Mouse (Mus musculus) embryonic facial prominence, embryonic 11.5 days (tissue): Measurements from ENCODE around the gene Mpv17l. TPM values are rescaled to one million over a fixed set of nuclear protein-coding genes. Genes with fewer than 3 reads are reported as not detected.
"Not testable (repeated sequence)": the region's sequence is repeated elsewhere in the genome, so short reads cannot be mapped to it uniquely, and the experiment has no call there.

ENCODE experiments used
- ATAC-seq: fragments of 200-750 bp; cut with Nextera tagmentation; replicated peaks from 2 replicates; pipeline ENCODE4 v1.8.0; 2017; ENCODE audit warnings: low read depth; ENCODE audit not compliant: insufficient number of reproducible peaks, low FRiP score, low TSS enrichment
- DNase-seq: peaks from one replicate; pipeline ENCODE4 v3.0.0-alpha.2; 2015; ENCODE audit warnings: low spot score
- H3K27ac ChIP-seq: fragments of 300-500 bp; sonication (generic); replicated peaks from 2 replicates; pipeline ENCODE4 v1.5.1; 2014; ENCODE audit warnings: mild to moderate bottlenecking, low read depth, low read length, control low read depth
- H3K27me3 ChIP-seq: fragments of 300-500 bp; sonication (generic); 2 replicates; pipeline ENCODE4 v1.6.1; 2014; ENCODE audit warnings: mild to moderate bottlenecking, low read length, moderate library complexity, mixed read lengths; ENCODE audit not compliant: control insufficient read depth, insufficient read depth
- H3K36me3 ChIP-seq: fragments of 300-500 bp; sonication (generic); replicated peaks from 2 replicates; pipeline ENCODE4 v1.6.1; 2014; ENCODE audit warnings: low read depth, mild to moderate bottlenecking, low read length, moderate library complexity, mixed read lengths; ENCODE audit not compliant: control insufficient read depth, insufficient read depth
- H3K4me1 ChIP-seq: fragments of 300-500 bp; sonication (generic); 2 replicates; pipeline ENCODE4 v1.6.1; 2014; ENCODE audit warnings: low read length, mixed read lengths; ENCODE audit not compliant: control insufficient read depth, insufficient read depth
- H3K4me2 ChIP-seq: fragments of 300-500 bp; sonication (generic); 2 replicates; pipeline ENCODE4 v1.6.1; 2014; ENCODE audit warnings: low read depth, mild to moderate bottlenecking, control low read depth, low read length, moderate library complexity
- H3K4me3 ChIP-seq: fragments of 300-500 bp; sonication (generic); 2 replicates; pipeline ENCODE4 v1.5.1; 2014; ENCODE audit warnings: low read depth, low read length, control low read depth
- H3K9ac ChIP-seq: fragments of 300-500 bp; sonication (generic); replicated peaks from 2 replicates; pipeline ENCODE4 v1.6.1; 2014; ENCODE audit warnings: mild to moderate bottlenecking, control low read depth, low read length
- H3K9me3 ChIP-seq: fragments of 300-500 bp; sonication (generic); replicated peaks from 2 replicates; pipeline ENCODE4 v1.6.1; 2016; ENCODE audit warnings: mild to moderate bottlenecking, low read length, inconsistent platforms, mixed read lengths; ENCODE audit not compliant: control insufficient read depth
- WGBS: fragments of 180-500 bp; shearing (Covaris S2); extraction: QIAGEN DNeasy Blood & Tissue Kit; methylation state at CpG from one replicate; pipeline ENCODE4 v1.1.7; 2014; 5-methylcytosine and 5-hydroxymethylcytosine counted together
- polyA plus RNA-seq: library from polyadenylated mRNA; unstranded; fragments of >200 nt; fragmentation: Nextera tagmentation; extraction: Ambion mirVana; gene quantifications from 2 replicates; pipeline ENCODE4 v1.2.1, GENCODE M21; 2014

The Mpv17l gene
- polyA plus RNA-seq, 1 experiment from 2014 or later = 2.8 TPM

DNA sequence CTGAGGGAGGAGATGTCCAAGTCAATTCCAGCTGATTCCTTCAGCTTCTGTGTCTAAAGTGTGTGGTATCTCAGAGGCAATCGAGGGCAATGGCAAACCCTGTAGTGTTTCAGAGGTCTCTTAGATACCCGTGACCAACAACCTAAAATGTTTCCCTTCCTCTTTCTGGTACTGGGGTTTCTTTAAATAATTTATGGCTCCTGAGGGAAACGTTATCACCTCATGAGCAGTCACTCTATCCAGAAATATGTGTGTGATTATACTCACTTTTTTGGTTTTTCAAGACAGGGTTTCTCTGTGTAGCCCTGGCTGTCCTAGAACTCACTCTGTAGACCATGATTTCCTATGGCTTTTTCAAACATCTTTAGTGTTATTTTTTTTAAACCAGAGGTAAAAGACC, 4.3 kb downstream of the Mpv17l start:
- Histone ChIP-seq H3K4me2 (no peak overlapping the region), H3K9ac (no peak overlapping the region), H3K27ac (no peak overlapping the region), H3K4me3 (no peak overlapping the region), H3K27me3 (no peaks in the 10 kb centered on the region), H3K9me3 (no peaks in the 10 kb centered on the region), H3K4me1 (no peaks in the 10 kb centered on the region), H3K36me3 (no peaks in the 10 kb centered on the region)
- WGBS = 79% methylated on average over 3 of the region's 3 CpGs
- DNase-seq = no peak
- no peak for ATAC-seq

GRCm38 (mm10) chr16:13920093-13920492, 17.1 kb downstream of the Mpv17l start:
- Histone ChIP-seq H3K4me3 (no peak overlapping the region), H3K4me2 (no peak overlapping the region), H3K27ac (no peak overlapping the region), H3K9me3 (no peaks in the 10 kb centered on the region), H3K27me3 (no peaks in the 10 kb centered on the region), H3K4me1 (no peaks in the 10 kb centered on the region), H3K36me3 (no peaks in the 10 kb centered on the region), H3K9ac (no peak overlapping the region)
- ATAC-seq = no peak
- 93% methylated on average over 5 of the region's 5 CpGs for WGBS
- DNase-seq = no peak

DNA sequence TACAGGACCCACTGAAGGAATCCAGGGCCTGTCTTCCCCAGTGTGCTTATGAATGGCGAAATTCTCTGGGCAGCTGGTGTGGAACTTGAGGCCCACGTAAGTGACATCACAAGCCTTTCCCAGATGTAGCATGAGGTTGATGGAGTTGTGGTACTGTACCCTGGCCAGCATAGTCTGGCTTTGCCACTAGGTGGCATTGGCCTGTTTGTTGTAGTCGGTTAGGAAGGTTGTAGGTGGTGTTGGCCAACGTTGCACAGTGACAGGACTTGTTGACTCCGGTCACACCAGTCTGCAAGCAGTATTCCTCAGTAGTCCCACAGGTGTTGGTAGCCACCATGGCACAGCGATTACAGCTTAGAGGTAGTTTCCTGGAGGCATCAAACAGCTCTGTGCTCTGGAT, 18.1 kb downstream of the Mpv17l start:
- Histone ChIP-seq H3K27me3 (no peaks in the 10 kb centered on the region), H3K4me3 (no peak overlapping the region), H3K4me2 (no peak overlapping the region), H3K4me1 (no peaks in the 10 kb centered on the region), H3K9me3 (no peaks in the 10 kb centered on the region), H3K27ac (no peak overlapping the region), H3K36me3 (no peaks in the 10 kb centered on the region), H3K9ac (no peak overlapping the region)
- ATAC-seq (no peak), DNase-seq (no peak)
- 86% methylated on average over 6 of the region's 6 CpGs for WGBS

DNA sequence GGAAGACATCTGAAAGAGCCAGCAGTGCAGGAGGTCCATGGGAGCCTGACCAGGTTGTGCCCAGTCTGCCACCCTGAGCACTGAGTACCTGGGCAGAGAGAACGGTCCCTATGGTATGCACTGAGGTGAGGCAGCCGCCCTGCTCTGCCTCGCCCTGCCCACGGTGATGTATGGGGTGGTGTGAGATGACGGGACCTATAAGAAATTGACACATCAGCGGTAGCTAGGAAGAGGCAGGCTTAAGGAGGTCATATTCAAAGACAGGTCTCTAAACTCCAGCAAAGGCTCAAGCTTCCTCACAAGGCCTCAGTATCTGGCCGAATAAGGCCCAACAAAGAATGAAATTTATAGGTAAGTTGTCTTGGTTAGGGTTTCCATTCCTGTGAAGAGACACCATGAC, 18.8 kb downstream of the Mpv17l start:
- WGBS = 98% methylated on average over 7 of the region's 7 CpGs
- no peaks in the 10 kb centered on the region for H3K9me3 ChIP-seq
- H3K27me3 ChIP-seq = no peaks in the 10 kb centered on the region
- no peak overlapping the region for H3K4me2 ChIP-seq
- H3K9ac ChIP-seq = no peak overlapping the region
- ATAC-seq (no peak), DNase-seq (no peak)
- no peaks in the 10 kb centered on the region for H3K4me1 ChIP-seq
- no peaks in the 10 kb centered on the region for H3K36me3 ChIP-seq
- no peak overlapping the region for H3K4me3 ChIP-seq
- no peak overlapping the region for H3K27ac ChIP-seq

GRCm38 (mm10) chr16:13922499-13922898, 19.5 kb downstream of the Mpv17l start:
- not testable (repeated sequence) for H3K9ac ChIP-seq, DNase-seq, H3K4me3 ChIP-seq, H3K36me3 ChIP-seq, ATAC-seq, H3K27me3 ChIP-seq, H3K4me2 ChIP-seq, H3K4me1 ChIP-seq, H3K27ac ChIP-seq, H3K9me3 ChIP-seq
- WGBS = 88% methylated on average over 3 of the region's 3 CpGs

DNA sequence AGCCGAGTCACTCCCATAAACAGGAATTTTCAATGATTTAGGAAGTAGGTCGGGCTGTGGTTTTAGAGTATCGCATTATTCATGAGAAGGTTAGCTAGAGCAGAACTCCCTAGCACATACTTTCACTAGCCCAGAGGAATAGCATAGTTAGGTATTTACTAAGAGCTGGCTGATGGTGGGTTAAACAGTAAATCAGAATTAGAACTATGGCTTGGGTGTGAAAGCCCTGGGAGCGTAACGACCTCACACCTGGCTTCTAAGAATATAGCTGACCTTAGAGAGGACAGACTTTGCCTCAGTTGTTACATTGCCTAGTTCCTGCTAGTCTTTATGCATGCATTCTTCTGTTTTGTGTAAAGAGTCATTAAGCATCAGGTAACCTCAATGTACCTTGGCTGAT, 20.0 kb downstream of the Mpv17l start:
- ATAC-seq, H3K27me3 ChIP-seq, H3K4me1 ChIP-seq, H3K4me2 ChIP-seq, H3K4me3 ChIP-seq, H3K9ac ChIP-seq, H3K9me3 ChIP-seq, DNase-seq, H3K27ac ChIP-seq, H3K36me3 ChIP-seq: not testable (repeated sequence)
- 89% methylated on average over 5 of the region's 5 CpGs for WGBS

- H3K4me1 ChIP-seq = no peaks in the 10 kb centered on the region
- H3K9me3 ChIP-seq = no peaks in the 10 kb centered on the region
- no peak overlapping the region for H3K27ac ChIP-seq
- 90% methylated on average over 4 of the region's 4 CpGs for WGBS
- no peak for DNase-seq
- no peak overlapping the region for H3K4me3 ChIP-seq
- H3K36me3 ChIP-seq = no peaks in the 10 kb centered on the region
- H3K9ac ChIP-seq = no peak overlapping the region
- H3K27me3 ChIP-seq = no peaks in the 10 kb centered on the region
- no peak for ATAC-seq
- H3K4me2 ChIP-seq = no peak overlapping the region
Observed at GRCm38 (mm10) chr16:13927456-13928075, 24.6 kb downstream of the Mpv17l start.

- ATAC-seq (peak; percentile 83), DNase-seq (peak; percentile 74)
- peak overlapping the region; percentile 90 for H3K4me2 ChIP-seq
- H3K4me3 ChIP-seq = peak overlapping the region; percentile 48
- H3K36me3 ChIP-seq = no peaks in the 10 kb centered on the region
- H3K27me3 ChIP-seq = peaks cover 3% of the 10 kb centered on the region; the same call in 1 of the 2 replicates
- no peaks in the 10 kb centered on the region for H3K4me1 ChIP-seq
- no peaks in the 10 kb centered on the region for H3K9me3 ChIP-seq
- WGBS = 5% methylated on average over 28 of the region's 28 CpGs
- no peak overlapping the region for H3K27ac ChIP-seq
- H3K9ac ChIP-seq = peak overlapping the region; percentile 62
Observed at GRCm38 (mm10) chr16:13940139-13940846, 37.3 kb downstream of the Mpv17l start.
